Mouse (Mus musculus) erythroblast, adult 5-6 weeks (primary cell): ENCODE results near the gene Anapc1. TPM values are rescaled to one million over a fixed set of nuclear protein-coding genes. Genes with fewer than 3 reads are reported as not detected.
"Not testable (repeated sequence)": the region's sequence is repeated elsewhere in the genome, so short reads cannot be mapped to it uniquely, and the experiment has no call there.

Experiments used
- ATAC-seq: replicated peaks from 2 replicates; pipeline ENCODE4 v1.8.0; 2016; ENCODE audit warnings: moderate number of reproducible peaks, mild to moderate bottlenecking, moderate TSS enrichment, inconsistent platforms; ENCODE audit not compliant: poor library complexity, low FRiP score, severe bottlenecking
- total RNA-seq, 2 experiments: library from RNA; stranded (forward) in 1 of 2; stranded (reverse) in 1 of 2; fragments of 150-400 nt in 1 of 2; fragments of 200-764, 138-1000 nt in 1 of 2; gene quantifications; 2 replicates each; pipeline versions ENCODE4 v1.2.3 to v1.2.4; 2015 to 2017; ENCODE audit warnings: low replicate concordance in 2 of 2

Gene Anapc1
- total RNA-seq, 2 experiments from 2014 or later: 16.9 to 26.8 TPM

GRCm38 (mm10) chr2:128698140-128698692, 11.0 kb upstream of the Anapc1 start:
- ATAC-seq: no peak

GRCm38 (mm10) chr2:128697566-128697965, 10.4 kb upstream of the Anapc1 start:
- ATAC-seq: no peak

GRCm38 (mm10) chr2:128697047-128697446, 9.9 kb upstream of the Anapc1 start:
- ATAC-seq: no peak

GRCm38 (mm10) chr2:128696426-128696825, 9.2 kb upstream of the Anapc1 start:
- no peak for ATAC-seq

GRCm38 (mm10) chr2:128694548-128694947, 7.4 kb upstream of the Anapc1 start:
- ATAC-seq: no peak

- not testable (repeated sequence) for ATAC-seq
These were observed 6.6 kb upstream of the Anapc1 start for GRCm38 (mm10) chr2:128693828-128694227.

- ATAC-seq: no peak
These were observed 6.0 kb upstream of the Anapc1 start for GRCm38 (mm10) chr2:128693236-128693635.

- ATAC-seq: no peak
These were observed 5.6 kb upstream of the Anapc1 start for GRCm38 (mm10) chr2:128692771-128693170.

GRCm38 (mm10) chr2:128692336-128692735, 5.1 kb upstream of the Anapc1 start:
- ATAC-seq: no peak

- ATAC-seq: no peak
These were observed 448 bp upstream of the Anapc1 start for GRCm38 (mm10) chr2:128687558-128688120.

- no peak for ATAC-seq
These were observed 6.5 kb downstream of the Anapc1 start for GRCm38 (mm10) chr2:128680661-128681060.

GRCm38 (mm10) chr2:128620578-128620977, 66.6 kb downstream of the Anapc1 start:
- ATAC-seq: no peak

- ATAC-seq: no peak
These were observed 71.8 kb downstream of the Anapc1 start for GRCm38 (mm10) chr2:128615366-128615765.

GRCm38 (mm10) chr2:128613365-128613764, 73.8 kb downstream of the Anapc1 start:
- ATAC-seq: no peak

GRCm38 (mm10) chr2:128612275-128612674, 74.9 kb downstream of the Anapc1 start:
- ATAC-seq: no peak

GRCm38 (mm10) chr2:128611178-128611577, 76.0 kb downstream of the Anapc1 start:
- ATAC-seq: no peak

GRCm38 (mm10) chr2:128609286-128609685, 77.9 kb downstream of the Anapc1 start:
- ATAC-seq: no peak

GRCm38 (mm10) chr2:128601534-128601933, 85.7 kb downstream of the Anapc1 start:
- ATAC-seq: no peak

GRCm38 (mm10) chr2:128592301-128592700, 94.9 kb downstream of the Anapc1 start:
- no peak for ATAC-seq

GRCm38 (mm10) chr2:128590909-128591308, 96.3 kb downstream of the Anapc1 start, which contains the start of gene Spdye4c:
Gene Spdye4c, plus strand, starts transcription at chr2:128591209.
- ATAC-seq: no peak

GRCm38 (mm10) chr2:128582881-128583280, 104.3 kb downstream of the Anapc1 start:
- no peak for ATAC-seq
